Mouse (Mus musculus) mature B cell (primary cell): Measurements from ENCODE around the gene Ccdc194.

Experiments
- in situ Hi-C: fragments of 300-500 bp; cut with MboI; formaldehyde crosslinking; loops from 2 replicates; pipeline ENCODE4 v1.14.3; 2019

Gene Ccdc194

GRCm38 (mm10) chr8:71525226-71526050 is at the start of gene Ccdc194:
Gene Ccdc194 (minus strand): TSS chr8:71525711.
- in situ Hi-C loops = no loop called here

- in situ Hi-C loops = no loop called here
Observed at GRCm38 (mm10) chr8:71575020-71575419, 49.5 kb upstream of the Ccdc194 start.

- in situ Hi-C loops = no loop called here
Observed at GRCm38 (mm10) chr8:71574426-71574825, 48.9 kb upstream of the Ccdc194 start.

GRCm38 (mm10) chr8:71572847-71573633 is 47.5 kb upstream of the Ccdc194 start:
- in situ Hi-C loops = no loop called here

- in situ Hi-C loops = no loop called here
Observed at GRCm38 (mm10) chr8:71572077-71572476, 46.6 kb upstream of the Ccdc194 start.

- in situ Hi-C loops = no loop called here
Observed at GRCm38 (mm10) chr8:71570291-71570954, 44.9 kb upstream of the Ccdc194 start.

- in situ Hi-C loops = no loop called here
Observed at GRCm38 (mm10) chr8:71569366-71570290, 44.1 kb upstream of the Ccdc194 start.

- in situ Hi-C loops = no loop called here
Observed at GRCm38 (mm10) chr8:71568941-71569340, 43.4 kb upstream of the Ccdc194 start.

GRCm38 (mm10) chr8:71568387-71568937 is 43.0 kb upstream of the Ccdc194 start, which contains the start of gene Slc27a1:
Gene Slc27a1 (plus strand): TSS chr8:71568882.
- in situ Hi-C loops = no loop called here

- in situ Hi-C loops = no loop called here
Observed at GRCm38 (mm10) chr8:71567587-71567986, 42.1 kb upstream of the Ccdc194 start.

- in situ Hi-C loops = no loop called here
Observed at GRCm38 (mm10) chr8:71566501-71566900, 41.0 kb upstream of the Ccdc194 start, which contains the start of gene Nxnl1. Gene Nxnl1 (minus strand): TSS chr8:71566601.

GRCm38 (mm10) chr8:71563992-71564391 is 38.5 kb upstream of the Ccdc194 start:
- in situ Hi-C loops = loop anchor here (5.0 kb wide), 1 partner anchor 68 kb away; no protein-coding TSS in a partner anchor

GRCm38 (mm10) chr8:71562751-71563150 is 37.2 kb upstream of the Ccdc194 start:
- in situ Hi-C loops = loop anchor here (5.0 kb wide), 1 partner anchor 70 kb away; no protein-coding TSS in a partner anchor

- in situ Hi-C loops = loop anchor here (5.0 kb wide), 1 partner anchor 71 kb away; no protein-coding TSS in a partner anchor
Observed at GRCm38 (mm10) chr8:71561401-71561800, 35.9 kb upstream of the Ccdc194 start.

GRCm38 (mm10) chr8:71560765-71561164 is 35.3 kb upstream of the Ccdc194 start:
- in situ Hi-C loops = loop anchor here (5.0 kb wide), 1 partner anchor 72 kb away; no protein-coding TSS in a partner anchor

- in situ Hi-C loops = loop anchor here (5.0 kb wide), 1 partner anchor 72 kb away; no protein-coding TSS in a partner anchor
Observed at GRCm38 (mm10) chr8:71560071-71560470, 34.6 kb upstream of the Ccdc194 start.

- in situ Hi-C loops = no loop called here
Observed at GRCm38 (mm10) chr8:71558958-71559690, 33.6 kb upstream of the Ccdc194 start.

- in situ Hi-C loops = no loop called here
Observed at GRCm38 (mm10) chr8:71558071-71558957, 32.8 kb upstream of the Ccdc194 start, which contains the start of gene Tmem221. Gene Tmem221 (minus strand): TSS chr8:71558871.

GRCm38 (mm10) chr8:71554644-71555043 is 29.1 kb upstream of the Ccdc194 start:
- in situ Hi-C loops = no loop called here
